Mouse (Mus musculus) heart, postnatal 0 days (tissue): ENCODE measurements around the gene Nras.
A peak's percentile ranks its signal among the peaks of the same experiment; 100 is the strongest.

ENCODE experiments used
- CTCF ChIP-seq: IDR thresholded peaks from 2 replicates; pipeline ENCODE4 v1.5.1; 2016; ENCODE audit warnings: antibody characterized with exemption, control low read depth, low read depth
- EP300 ChIP-seq: IDR thresholded peaks from 2 replicates; pipeline ENCODE4 v1.6.1; 2016; ENCODE audit warnings: antibody characterized with exemption, low read depth

GRCm38 (mm10) chr3:103058207-103059157 is at the start of gene Nras:
- TF ChIP-seq EP300, result peak; percentile 83
- TF ChIP-seq CTCF, result no peak
